Mouse (Mus musculus): ENCODE results near the gene Chpf.

GRCm38 (mm10) chr1:75458789-75459684 is 20.1 kb downstream of the Chpf start:
- no peak for TF ChIP-seq MAX (IDR thresholded peaks at IDR 0.05; ENCODE audit: low read depth)
- no peak for TF ChIP-seq USF1 (IDR thresholded peaks at IDR 0.05; ENCODE audit: low read depth)
- no peak for TF ChIP-seq POLR2A (IDR thresholded peaks at IDR 0.05; ENCODE audit: insufficient read length, low read depth)
- no peak for TF ChIP-seq E2F4 (IDR thresholded peaks at IDR 0.05; ENCODE audit: insufficient read depth)
- no peak for TF ChIP-seq POLR2AphosphoS2 (IDR thresholded peaks at IDR 0.05; ENCODE audit: insufficient read length, low read depth)
- no peak for TF ChIP-seq MYOG (IDR thresholded peaks at IDR 0.05; ENCODE audit: control insufficient read depth in 1 of 3, insufficient read depth in 1 of 3, insufficient read length in 2 of 3, low read depth in 2 of 3)
- no peak for TF ChIP-seq MYOD1 (IDR thresholded peaks at IDR 0.05; ENCODE audit: control insufficient read depth in 1 of 3, insufficient read length in 2 of 3, low read depth in 2 of 3)
- TF ChIP-seq TCF12 (IDR thresholded peaks at IDR 0.05; ENCODE audit: insufficient read depth, poor library complexity, severe bottlenecking), result no peak
- no peak for TF ChIP-seq SRF (IDR thresholded peaks at IDR 0.05; ENCODE audit: control insufficient read depth, insufficient read length, low read depth)
- TF ChIP-seq TCF3 (IDR thresholded peaks at IDR 0.05; ENCODE audit: insufficient read length, low read depth), result no peak
- no peak for TF ChIP-seq CEBPB (IDR thresholded peaks at IDR 0.05; ENCODE audit: insufficient read depth, poor library complexity, severe bottlenecking)
- no peak for TF ChIP-seq REST (IDR thresholded peaks at IDR 0.05; ENCODE audit: insufficient read depth, insufficient read length)
